Mouse (Mus musculus) kidney, embryonic 16.5 days (tissue): Measurements from ENCODE around the gene Svbp. TPM values are rescaled to one million over a fixed set of nuclear protein-coding genes. Genes with fewer than 3 reads are reported as not detected.

ENCODE experiments used
- ATAC-seq: fragments of 200-750 bp; cut with Nextera tagmentation; 2 replicates; pipeline ENCODE4 v1.8.0; 2017; ENCODE audit warnings: moderate TSS enrichment; ENCODE audit not compliant: low FRiP score, low TSS enrichment
- H3K27ac ChIP-seq: fragments of 300-500 bp; sonication (generic); 2 replicates; pipeline ENCODE4 v1.5.1; 2014; ENCODE audit warnings: low read length
- H3K27me3 ChIP-seq: fragments of 300-500 bp; sonication (generic); 2 replicates; pipeline ENCODE4 v1.6.1; 2014; ENCODE audit warnings: low read length, control low read depth, mixed read lengths; ENCODE audit not compliant: insufficient read depth
- H3K36me3 ChIP-seq: fragments of 300-500 bp; sonication (generic); 2 replicates; pipeline ENCODE4 v1.6.1; 2014; ENCODE audit warnings: low read length, control low read depth, mixed read lengths; ENCODE audit not compliant: insufficient read depth
- H3K4me1 ChIP-seq: fragments of 300-500 bp; sonication (generic); 2 replicates; pipeline ENCODE4 v1.6.1; 2014; ENCODE audit warnings: low read length, control low read depth, mixed read lengths; ENCODE audit not compliant: insufficient read depth
- H3K4me2 ChIP-seq: fragments of 300-500 bp; sonication (generic); replicated peaks from 2 replicates; pipeline ENCODE4 v1.6.1; 2014; ENCODE audit warnings: low read depth, low read length
- H3K4me3 ChIP-seq: fragments of 300-500 bp; sonication (generic); 2 replicates; pipeline ENCODE4 v1.5.1; 2014; ENCODE audit warnings: mild to moderate bottlenecking, low read length
- H3K9ac ChIP-seq: fragments of 300-500 bp; sonication (generic); replicated peaks from 2 replicates; pipeline ENCODE4 v1.6.1; 2014; ENCODE audit warnings: low read length
- H3K9me3 ChIP-seq: fragments of 300-500 bp; sonication (generic); 2 replicates; pipeline ENCODE4 v1.6.1; 2016; ENCODE audit warnings: low read length, control low read depth
- WGBS: fragments of 180-500 bp; shearing (Covaris S2); extraction: QIAGEN DNeasy Blood & Tissue Kit; methylation state at CpG from one replicate; pipeline ENCODE4 v1.1.7; 2014; 5-methylcytosine and 5-hydroxymethylcytosine counted together
- polyA plus RNA-seq: library from polyadenylated mRNA; unstranded; fragments of >200 nt; fragmentation: Nextera tagmentation; extraction: Ambion mirVana; gene quantifications from 2 replicates; pipeline ENCODE4 v1.2.1, GENCODE M21; 2015

The Svbp gene
- polyA plus RNA-seq, 1 experiment from 2014 or later, result 125 TPM

GRCm38 (mm10) chr4:119218169-119218568, 23.1 kb downstream of the Svbp start, which contains the start of gene Tmem269:
Gene Tmem269, minus strand, starts transcription at chr4:119218217.
- peak; percentile 61 for ATAC-seq
- H3K4me2 ChIP-seq, result no peak within 1 kb of the TSS
- WGBS, result 11% methylated on average over 11 of the region's 11 CpGs
- H3K4me1 ChIP-seq, result peaks cover 15% of the 10 kb centered on the region
- H3K4me3 ChIP-seq, result no peak within 1 kb of the TSS
- H3K27me3 ChIP-seq, result no peaks in the 10 kb centered on the region
- H3K9me3 ChIP-seq, result no peaks in the 10 kb centered on the region
- no peak within 1 kb of the TSS for H3K9ac ChIP-seq
- H3K36me3 ChIP-seq, result no peaks in the 10 kb centered on the region
- no peak within 1 kb of the TSS for H3K27ac ChIP-seq

GRCm38 (mm10) chr4:119223696-119224095, 28.6 kb downstream of the Svbp start:
- Histone ChIP-seq H3K27me3 (no peaks in the 10 kb centered on the region), H3K9me3 (no peaks in the 10 kb centered on the region), H3K27ac (no peak overlapping the region), H3K4me3 (no peak overlapping the region), H3K9ac (no peak overlapping the region), H3K36me3 (peaks cover 45% of the 10 kb centered on the region), H3K4me2 (no peak overlapping the region), H3K4me1 (no peaks in the 10 kb centered on the region)
- WGBS, result 78% methylated on average over 1 of the region's 1 CpGs
- ATAC-seq, result no peak

GRCm38 (mm10) chr4:119224534-119224933, 29.4 kb downstream of the Svbp start:
- Histone ChIP-seq H3K36me3 (peaks cover 45% of the 10 kb centered on the region), H3K4me3 (no peak overlapping the region), H3K9ac (no peak overlapping the region), H3K4me1 (no peaks in the 10 kb centered on the region), H3K27ac (no peak overlapping the region), H3K27me3 (no peaks in the 10 kb centered on the region), H3K9me3 (no peaks in the 10 kb centered on the region), H3K4me2 (no peak overlapping the region)
- no peak for ATAC-seq
- WGBS, result 93% methylated on average over 3 of the region's 3 CpGs

GRCm38 (mm10) chr4:119225719-119226118, 30.6 kb downstream of the Svbp start:
- no peak overlapping the region for H3K9ac ChIP-seq
- WGBS, result 90% methylated on average over 9 of the region's 9 CpGs
- ATAC-seq, result no peak
- H3K4me1 ChIP-seq, result no peaks in the 10 kb centered on the region
- peaks cover 45% of the 10 kb centered on the region for H3K36me3 ChIP-seq
- H3K4me2 ChIP-seq, result no peak overlapping the region
- no peaks in the 10 kb centered on the region for H3K27me3 ChIP-seq
- no peaks in the 10 kb centered on the region for H3K9me3 ChIP-seq
- no peak overlapping the region for H3K27ac ChIP-seq
- H3K4me3 ChIP-seq, result no peak overlapping the region

GRCm38 (mm10) chr4:119226751-119227150, 31.6 kb downstream of the Svbp start:
- Histone ChIP-seq H3K4me1 (peaks cover 5% of the 10 kb centered on the region), H3K27me3 (no peaks in the 10 kb centered on the region), H3K27ac (no peak overlapping the region), H3K9ac (no peak overlapping the region), H3K9me3 (no peaks in the 10 kb centered on the region), H3K4me2 (no peak overlapping the region), H3K4me3 (no peak overlapping the region), H3K36me3 (peaks cover 45% of the 10 kb centered on the region)
- no peak for ATAC-seq
- 94% methylated on average over 11 of the region's 11 CpGs for WGBS

GRCm38 (mm10) chr4:119232410-119233255, 37.5 kb downstream of the Svbp start, which contains the start of the genes AU022252 and P3h1:
Gene AU022252, minus strand, starts transcription at chr4:119232712.
Gene P3h1, plus strand, starts transcription at chr4:119232915.
- peak within 1 kb of the TSS; percentile 95 for H3K4me3 ChIP-seq
- under 1% methylated on average over 70 of the region's 71 CpGs for WGBS

GRCm38 (mm10) chr4:119233256-119233901, 38.3 kb downstream of the Svbp start:
- Histone ChIP-seq H3K9ac (peak overlapping the region; percentile 80), H3K4me2 (peak overlapping the region; percentile 93), H3K4me1 (peaks cover 17% of the 10 kb centered on the region), H3K4me3 (peak overlapping the region; percentile 95), H3K27me3 (no peaks in the 10 kb centered on the region), H3K9me3 (no peaks in the 10 kb centered on the region), H3K36me3 (peaks cover 12% of the 10 kb centered on the region), H3K27ac (peak overlapping the region; percentile 65)
- under 1% methylated on average over 36 of the region's 36 CpGs for WGBS
- ATAC-seq, result peak; percentile 59

More at GRCm38 (mm10) chr4:119232410-119233255, 37.5 kb downstream of the Svbp start, which contains the start of the genes AU022252 and P3h1:
- H3K9me3 ChIP-seq, result no peaks in the 10 kb centered on the region
- H3K27ac ChIP-seq, result peak within 1 kb of the TSS; percentile 65
- H3K9ac ChIP-seq, result peak within 1 kb of the TSS; percentile 87
- H3K4me2 ChIP-seq, result peak within 1 kb of the TSS; percentile 93
- peak; percentile 97 for ATAC-seq
- peaks cover 17% of the 10 kb centered on the region for H3K4me1 ChIP-seq
- H3K36me3 ChIP-seq, result peaks cover 19% of the 10 kb centered on the region
- H3K27me3 ChIP-seq, result no peaks in the 10 kb centered on the region

GRCm38 (mm10) chr4:119234348-119234747, 39.2 kb downstream of the Svbp start:
- no peak for ATAC-seq
- H3K4me2 ChIP-seq, result peak overlapping the region; percentile 93
- peaks cover 9% of the 10 kb centered on the region; the same call in 1 of the 2 replicates for H3K36me3 ChIP-seq
- peak overlapping the region; percentile 30 for H3K9ac ChIP-seq
- H3K27ac ChIP-seq, result no peak overlapping the region
- H3K27me3 ChIP-seq, result no peaks in the 10 kb centered on the region
- H3K9me3 ChIP-seq, result no peaks in the 10 kb centered on the region
- H3K4me1 ChIP-seq, result peaks cover 18% of the 10 kb centered on the region
- whole genome bisulfite sequencing, result 67% methylated on average over 3 of the region's 3 CpGs
- H3K4me3 ChIP-seq, result peak overlapping the region; percentile 95

- Histone ChIP-seq H3K27ac (no peak overlapping the region), H3K4me2 (no peak overlapping the region), H3K36me3 (peaks cover 19% of the 10 kb centered on the region), H3K4me3 (no peak overlapping the region), H3K4me1 (peaks cover 11% of the 10 kb centered on the region; the same call in 1 of the 2 replicates), H3K27me3 (no peaks in the 10 kb centered on the region), H3K9me3 (no peaks in the 10 kb centered on the region), H3K9ac (no peak overlapping the region)
- no peak for ATAC-seq
- WGBS, result 67% methylated on average over 3 of the region's 3 CpGs
Observed at GRCm38 (mm10) chr4:119238661-119239060, 43.6 kb downstream of the Svbp start.
